Mouse (Mus musculus): ENCODE measurements at regions not wholly inside any gene's neighbourhood (a gene's known extent, or its start where the extent isn't known, plus 50 kb on each side); places are given as distances from the start of the nearest gene placed in this dataset.

DNA sequence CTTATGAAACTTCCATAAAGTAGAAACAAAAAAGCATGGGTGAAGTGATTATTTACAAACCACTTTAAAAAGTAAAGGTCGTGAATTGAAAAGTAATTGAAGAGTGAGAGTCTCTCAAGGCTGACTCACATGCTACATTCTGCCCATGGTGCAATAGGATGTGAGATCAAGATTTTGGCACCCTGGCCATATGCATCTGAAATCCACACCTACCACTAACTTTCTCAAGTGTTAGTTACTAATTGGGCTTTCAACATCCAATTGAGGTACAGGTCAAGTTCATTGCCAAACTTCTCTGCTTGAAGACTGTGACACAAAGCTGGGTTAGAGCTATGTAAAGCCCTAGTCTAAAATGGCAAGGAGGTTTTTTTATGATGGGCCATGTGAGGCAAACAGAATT, 369.7 kb downstream of the Rnf144a start:
- no peak for TF ChIP-seq CTCF (IDR thresholded peaks at IDR 0.05; ENCODE audit: borderline replicate concordance, extremely low read depth, insufficient read depth, insufficient read length)
- TF ChIP-seq POLR2A (IDR thresholded peaks at IDR 0.05; ENCODE audit: borderline replicate concordance, extremely low read depth, insufficient read depth, insufficient read length, poor library complexity, severe bottlenecking): no peak
